Mouse (Mus musculus) kidney, postnatal 0 days (tissue): ENCODE results near the gene Nus1. TPM values are rescaled to one million over a fixed set of nuclear protein-coding genes. Genes with fewer than 3 reads are reported as not detected.

Source experiments
- ATAC-seq: fragments of 200-750 bp; cut with Nextera tagmentation; replicated peaks from 2 replicates; pipeline ENCODE4 v1.8.0; 2017; ENCODE audit warnings: low read depth, moderate number of reproducible peaks, moderate TSS enrichment, moderate library complexity; ENCODE audit not compliant: low FRiP score
- DNase-seq: peaks from one replicate; pipeline ENCODE4 v3.0.0-alpha.2; 2016; ENCODE audit warnings: low spot score
- H3K27ac ChIP-seq: fragments of 300-500 bp; sonication (generic); 2 replicates; pipeline ENCODE4 v1.5.1; 2014; ENCODE audit warnings: mild to moderate bottlenecking
- H3K27me3 ChIP-seq: fragments of 300-500 bp; sonication (generic); 2 replicates; pipeline ENCODE4 v1.6.1; 2014; ENCODE audit warnings: low read length, mixed read lengths; ENCODE audit not compliant: insufficient read depth
- H3K36me3 ChIP-seq: fragments of 300-500 bp; sonication (generic); 2 replicates; pipeline ENCODE4 v1.6.1; 2014; ENCODE audit warnings: low read length, mixed read lengths; ENCODE audit not compliant: insufficient read depth
- H3K4me1 ChIP-seq: fragments of 300-500 bp; sonication (generic); replicated peaks from 2 replicates; pipeline ENCODE4 v1.6.1; 2014; ENCODE audit warnings: antibody characterized with exemption, low read length, mixed read lengths; ENCODE audit not compliant: insufficient read depth
- H3K4me2 ChIP-seq: fragments of 300-500 bp; sonication (generic); 2 replicates; pipeline ENCODE4 v1.6.1; 2014; ENCODE audit warnings: mild to moderate bottlenecking, low read length, moderate library complexity, mixed read lengths
- H3K4me3 ChIP-seq: fragments of 300-500 bp; sonication (generic); replicated peaks from 2 replicates; pipeline ENCODE4 v1.5.1; 2014; ENCODE audit warnings: low read depth, low read length
- H3K9ac ChIP-seq: fragments of 300-500 bp; sonication (generic); 2 replicates; pipeline ENCODE4 v1.6.1; 2014; ENCODE audit warnings: low read depth, low read length
- H3K9me3 ChIP-seq: fragments of 300-500 bp; sonication (generic); replicated peaks from 2 replicates; pipeline ENCODE4 v1.6.1; 2016; ENCODE audit warnings: low read length, inconsistent platforms, mixed read lengths
- CTCF ChIP-seq: IDR thresholded peaks from 2 replicates; pipeline ENCODE4 v1.5.1; 2016; ENCODE audit warnings: antibody characterized with exemption, low read depth, mild to moderate bottlenecking, moderate library complexity
- WGBS: fragments of 180-500 bp; shearing (Covaris S2); extraction: QIAGEN DNeasy Blood & Tissue Kit; methylation state at CpG from one replicate; pipeline ENCODE4 v1.1.7; 2014; 5-methylcytosine and 5-hydroxymethylcytosine counted together
- polyA plus RNA-seq: library from polyadenylated mRNA; unstranded; fragments of >200 nt; fragmentation: Nextera tagmentation; extraction: Ambion mirVana; gene quantifications from 2 replicates; pipeline ENCODE4 v1.2.1, GENCODE M21; 2015

Nus1 gene
- polyA plus RNA-seq, 1 experiment from 2014 or later = 24.1 TPM

- no peaks in the 10 kb centered on the region for H3K9me3 ChIP-seq
- H3K9ac ChIP-seq = no peak overlapping the region
- no peak for DNase-seq
- H3K4me3 ChIP-seq = no peak overlapping the region
- H3K27me3 ChIP-seq = no peaks in the 10 kb centered on the region
- TF ChIP-seq CTCF = no peak
- 91% methylated on average over 1 of the region's 1 CpGs for WGBS
- H3K4me2 ChIP-seq = no peak overlapping the region
- no peaks in the 10 kb centered on the region for H3K36me3 ChIP-seq
- ATAC-seq = no peak
- H3K4me1 ChIP-seq = no peaks in the 10 kb centered on the region; the same call in 1 of the 2 replicates
- no peak overlapping the region for H3K27ac ChIP-seq
These were observed 3.2 kb downstream of the Nus1 start for GRCm38 (mm10) chr10:52420526-52420925.

GRCm38 (mm10) chr10:52421716-52422115 is 4.4 kb downstream of the Nus1 start:
- Histone ChIP-seq H3K27ac (no peak overlapping the region), H3K9me3 (no peaks in the 10 kb centered on the region), H3K9ac (no peak overlapping the region), H3K4me1 (no peaks in the 10 kb centered on the region; the same call in 1 of the 2 replicates), H3K36me3 (no peaks in the 10 kb centered on the region), H3K4me2 (no peak overlapping the region), H3K4me3 (no peak overlapping the region), H3K27me3 (no peaks in the 10 kb centered on the region)
- no peak for TF ChIP-seq CTCF
- ATAC-seq (no peak), DNase-seq (no peak)
- 87% methylated on average over 6 of the region's 6 CpGs for WGBS

GRCm38 (mm10) chr10:52423097-52423496 is 5.8 kb downstream of the Nus1 start:
- Histone ChIP-seq H3K4me3 (no peak overlapping the region), H3K27ac (no peak overlapping the region), H3K4me1 (no peaks in the 10 kb centered on the region; the same call in 1 of the 2 replicates), H3K9ac (no peak overlapping the region), H3K36me3 (no peaks in the 10 kb centered on the region), H3K27me3 (no peaks in the 10 kb centered on the region), H3K4me2 (no peak overlapping the region), H3K9me3 (no peaks in the 10 kb centered on the region)
- DNase-seq (no peak), ATAC-seq (no peak)
- 89% methylated on average over 2 of the region's 2 CpGs for WGBS
- TF ChIP-seq CTCF = peak; percentile 54

- no peaks in the 10 kb centered on the region for H3K27me3 ChIP-seq
- no peak overlapping the region for H3K4me2 ChIP-seq
- no peaks in the 10 kb centered on the region for H3K9me3 ChIP-seq
- H3K4me3 ChIP-seq = no peak overlapping the region
- H3K4me1 ChIP-seq = no peaks in the 10 kb centered on the region; the same call in 1 of the 2 replicates
- H3K36me3 ChIP-seq = 0 out of 2 replicates have a peak, but pooled peaks cover 5% of the 10 kb centered on the region
- H3K9ac ChIP-seq = no peak overlapping the region
- no peak for ATAC-seq
- WGBS = 65% methylated on average over 7 of the region's 7 CpGs
- TF ChIP-seq CTCF = no peak
- no peak overlapping the region for H3K27ac ChIP-seq
- no peak for DNase-seq
These were observed 9.1 kb downstream of the Nus1 start for GRCm38 (mm10) chr10:52426314-52426980.

GRCm38 (mm10) chr10:52427634-52428415 is 10.5 kb downstream of the Nus1 start:
- Histone ChIP-seq H3K4me3 (no peak overlapping the region), H3K4me2 (no peak overlapping the region), H3K4me1 (no peaks in the 10 kb centered on the region; the same call in 1 of the 2 replicates), H3K36me3 (peaks cover 17% of the 10 kb centered on the region; the same call in 1 of the 2 replicates), H3K27me3 (no peaks in the 10 kb centered on the region), H3K9me3 (no peaks in the 10 kb centered on the region), H3K27ac (no peak overlapping the region), H3K9ac (no peak overlapping the region)
- no peak for DNase-seq
- ATAC-seq = no peak
- TF ChIP-seq CTCF = no peak
- WGBS = 45% methylated on average over 2 of the region's 2 CpGs

- no peaks in the 10 kb centered on the region for H3K4me1 ChIP-seq
- DNase-seq = no peak
- ATAC-seq = no peak
- H3K9ac ChIP-seq = no peak overlapping the region
- H3K36me3 ChIP-seq = peaks cover 31% of the 10 kb centered on the region; the same call in 1 of the 2 replicates
- H3K27ac ChIP-seq = no peak overlapping the region
- no peak overlapping the region for H3K4me2 ChIP-seq
- no peak overlapping the region for H3K4me3 ChIP-seq
- no peaks in the 10 kb centered on the region for H3K27me3 ChIP-seq
- no peak for TF ChIP-seq CTCF
- 83% methylated on average over 1 of the region's 1 CpGs for WGBS
- no peaks in the 10 kb centered on the region for H3K9me3 ChIP-seq
These were observed 13.6 kb downstream of the Nus1 start for GRCm38 (mm10) chr10:52430953-52431352.
